In the genomic region with DNA sequence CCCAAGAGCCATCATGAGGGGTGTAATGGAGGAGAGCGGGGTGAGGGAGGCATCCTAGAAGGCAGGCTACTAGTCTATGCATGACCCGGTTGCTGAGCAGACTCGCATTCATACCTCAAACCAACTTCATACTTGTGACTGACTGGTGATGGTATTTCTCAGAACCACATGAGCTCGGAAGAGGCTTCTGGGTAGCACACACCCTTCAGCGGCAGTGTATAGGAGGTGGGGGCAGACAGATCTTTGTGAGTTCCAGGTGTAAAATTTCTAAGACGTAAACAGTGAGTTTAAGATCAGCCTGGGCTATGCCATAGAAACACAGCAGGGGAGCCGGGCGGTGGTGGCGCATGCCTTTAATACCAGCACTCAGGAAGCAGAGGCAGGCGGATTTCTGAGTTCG, we compare ENCODE assay signal across 22 mouse cellular contexts. TPM values are rescaled to one million over a fixed set of nuclear protein-coding genes. Genes with fewer than 3 reads are reported as not detected.
DNase-seq lines count a peak whose midpoint lies in the region; ATAC-seq and TF ChIP-seq lines count a peak whose summit lies in the region.
"Had no signal": no experiment of that assay in that cellular context is flagged by ENCODE, and none has a peak within 500 bp of the region (broad histone marks: within the 10 kb centered on the region; RNA-seq: fewer than 3 reads in every experiment).

A gene (minus strand): TSS at position 180 of the 400 bp plus-strand sequence.

- DNase-seq in embryo, embryonic 9.5 days (ENCODE audit: extremely low spot score): no peak
- DNase-seq in midbrain, postnatal 0 days (ENCODE audit: low spot score): no peak
- no peak for DNase-seq in thymus, postnatal 4 days
- DNase-seq: adrenal gland, postnatal 14 days; cerebellum, postnatal 10 days; embryo, embryonic 11 days; heart, postnatal 4 days; lung, postnatal 10 days; right cerebral cortex, postnatal 25 days; thymus, postnatal 36 days had no signal

- H3K9me3 ChIP-seq in megakaryocyte, embryonic 14.5 days: no peaks in the 10 kb centered on the region
- no peaks in the 10 kb centered on the region for H3K9me3 ChIP-seq in midbrain, postnatal 0 days (ENCODE audit: low read length)
- H3K9me3 ChIP-seq: heart, embryonic 13.5 days; limb, embryonic 15.5 days; midbrain, embryonic 10.5 days; neural tube, embryonic 13.5 days had no signal

- peaks cover 7% of the 10 kb centered on the region for H3K36me3 ChIP-seq in megakaryocyte, embryonic 14.5 days (replicated peaks; ENCODE audit: low read length)
- no peaks in the 10 kb centered on the region for H3K36me3 ChIP-seq in midbrain, postnatal 0 days (ENCODE audit: insufficient read depth, low read length)
- H3K36me3 ChIP-seq: heart, embryonic 13.5 days; limb, embryonic 15.5 days; midbrain, embryonic 10.5 days; neural tube, embryonic 13.5 days had no signal

- TF ChIP-seq CTCF in midbrain, postnatal 0 days (IDR thresholded peaks at IDR 0.05): no peak

- peaks cover 16% of the 10 kb centered on the region for H3K4me1 ChIP-seq in megakaryocyte, embryonic 14.5 days
- no peaks in the 10 kb centered on the region for H3K4me1 ChIP-seq in midbrain, postnatal 0 days (ENCODE audit: insufficient read depth, low read length)
- H3K4me1 ChIP-seq: heart, embryonic 13.5 days; limb, embryonic 15.5 days; midbrain, embryonic 10.5 days; neural tube, embryonic 13.5 days had no signal

- no peak within 1 kb of the TSS for H3K9ac ChIP-seq in midbrain, postnatal 0 days (replicated peaks; ENCODE audit: low read length, poor library complexity, severe bottlenecking)
- H3K9ac ChIP-seq: heart, embryonic 13.5 days; limb, embryonic 15.5 days; neural tube, embryonic 13.5 days had no signal

- no peak within 1 kb of the TSS for H3K4me3 ChIP-seq in megakaryocyte, embryonic 14.5 days (replicated peaks)
- H3K4me3 ChIP-seq in midbrain, postnatal 0 days (ENCODE audit: low read depth, low read length): no peak within 1 kb of the TSS
- H3K4me3 ChIP-seq: heart, embryonic 13.5 days; limb, embryonic 15.5 days; midbrain, embryonic 10.5 days; neural tube, embryonic 13.5 days had no signal

- no peak within 1 kb of the TSS for H3K27ac ChIP-seq in midbrain, postnatal 0 days (ENCODE audit: low read depth, low read length)
- H3K27ac ChIP-seq: heart, embryonic 13.5 days; hindbrain, postnatal 0 days; limb, embryonic 15.5 days; midbrain, embryonic 10.5 days; neural tube, embryonic 13.5 days had no signal

- H3K27me3 ChIP-seq in megakaryocyte, embryonic 14.5 days (replicated peaks): no peaks in the 10 kb centered on the region
- no peaks in the 10 kb centered on the region for H3K27me3 ChIP-seq in midbrain, postnatal 0 days (ENCODE audit: insufficient read depth, low read length)
- H3K27me3 ChIP-seq: heart, embryonic 13.5 days; limb, embryonic 15.5 days; neural tube, embryonic 13.5 days had no signal

- WGBS in midbrain, postnatal 0 days: 92% methylated on average over 11 of the region's 11 CpGs

- H3K4me2 ChIP-seq in midbrain, postnatal 0 days (ENCODE audit: low read depth, low read length, poor library complexity, severe bottlenecking): no peak within 1 kb of the TSS
- H3K4me2 ChIP-seq: heart, embryonic 13.5 days; limb, embryonic 15.5 days; neural tube, embryonic 13.5 days had no signal

- no peak for ATAC-seq in megakaryocyte, adult 5-6 weeks (ENCODE audit: poor library complexity, severe bottlenecking)
- ATAC-seq in activated CD4-positive, CD25-positive, alpha-beta regulatory T cell, adult 4 months: peak; percentile 76
- peak; percentile 68 for ATAC-seq in inflammation-experienced regulatory T-cells, adult 6 months
- no peak for ATAC-seq in midbrain, postnatal 0 days (ENCODE audit: low FRiP score)
- ATAC-seq: forebrain, embryonic 14.5 days; hindbrain, postnatal 0 days had no signal

RNA-seq across cellular contexts. Expression of the gene that starts here (rescaled TPM):
- polyA plus RNA-seq in megakaryocyte, embryonic 14.5 days (2012; ENCODE audit: insufficient read depth, low replicate concordance): 227 and 1,046 TPM in 2 replicates
- total RNA-seq in megakaryocyte, adult 5-6 weeks (2015): 5.8 and 7.1 TPM in 2 replicates
- total RNA-seq in megakaryocyte, adult 5-6 weeks (2017): 5.6 and 7.6 TPM in 2 replicates
- polyA plus RNA-seq in activated CD4-positive, CD25-positive, alpha-beta regulatory T cell, adult 4 months (2017; shearing (Covaris generic)): 10 to 100 TPM; 28.9 to 29.6 TPM
- polyA plus RNA-seq in inflammation-experienced regulatory T-cells, adult 6 months (2017; shearing (Covaris generic)): 10 to 100 TPM in 2 of 3 experiments, not detected in 1; 25.6 to 27.7 TPM
- not detected in 2 replicates for total RNA-seq in midbrain, postnatal 0 days (2014; rRNA removed)
- polyA plus RNA-seq in midbrain, postnatal 0 days (2015; fragmentation: Nextera tagmentation; extraction: Ambion mirVana): not detected in 2 replicates
- total RNA-seq: hindbrain, postnatal 0 days; layer of hippocampus, postnatal 25 days; left cerebral cortex, postnatal 25 days had no signal
- polyA plus RNA-seq: hindbrain, postnatal 0 days had no signal

Comparison
In these comparisons a context has a peak if more than half of its experiments do, and no peak if none do; other contexts are left out.
1. ATAC-seq: peak in activated CD4-positive, CD25-positive, alpha-beta regulatory T cell, adult 4 months (single experiment) and inflammation-experienced regulatory T-cells, adult 6 months (single experiment); none in megakaryocyte, adult 5-6 weeks (single experiment) and midbrain, postnatal 0 days (single experiment).